Mouse (Mus musculus) neutrophil, adult 5-6 weeks (primary cell): ENCODE measurements around the gene Cpm. TPM values are rescaled to one million over a fixed set of nuclear protein-coding genes. Genes with fewer than 3 reads are reported as not detected.
"Not testable (repeated sequence)": the region's sequence is repeated elsewhere in the genome, so short reads cannot be mapped to it uniquely, and the experiment has no call there.

Experiments used
- ATAC-seq: fragments of 151-379, 151-347 bp; 2 replicates; pipeline ENCODE4 v1.8.0; 2017; ENCODE audit warnings: mild to moderate bottlenecking, moderate TSS enrichment; ENCODE audit not compliant: insufficient number of reproducible peaks, poor library complexity, low FRiP score, severe bottlenecking; ENCODE audit errors: extremely low read depth
- total RNA-seq: library from RNA; stranded (forward); fragments of 200-1000 nt; gene quantifications from 2 replicates; pipeline ENCODE4 v1.2.3, GENCODE M21; 2017

The Cpm gene
- 40.6 and 45.2 TPM in 2 replicates for total RNA-seq

- peak; percentile 33; the same call in 1 of the 2 replicates for ATAC-seq
These were observed at the start of gene Cpm for GRCm38 (mm10) chr10:117629169-117629971. Gene Cpm (plus strand): TSS chr10:117629500.

DNA sequence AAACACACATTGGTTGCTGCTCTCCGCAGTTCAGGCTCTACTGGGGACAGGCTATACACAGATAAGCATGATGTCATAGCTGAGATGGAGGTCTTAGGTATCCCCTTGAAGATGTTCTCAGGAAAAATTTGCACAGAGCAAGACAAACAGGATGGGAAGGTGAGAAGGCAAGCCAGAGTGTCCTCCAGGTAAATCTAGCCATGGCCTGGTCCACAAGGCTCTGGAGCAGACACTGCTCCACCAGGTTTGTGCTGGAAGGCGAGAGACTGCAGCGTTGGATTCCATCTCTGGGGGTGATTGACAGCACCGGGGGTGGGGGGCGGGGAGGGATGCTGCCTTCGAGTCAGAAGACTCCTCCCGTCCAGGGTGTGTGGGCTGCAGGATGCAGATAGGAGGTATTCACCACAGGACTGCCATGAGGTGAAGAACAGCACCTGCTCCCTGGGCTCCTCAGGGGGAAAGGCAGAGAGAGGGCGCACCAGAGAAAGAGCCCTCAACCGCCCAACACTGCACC lies 49.5 kb upstream of the Cpm start:
- ATAC-seq, result no peak

DNA sequence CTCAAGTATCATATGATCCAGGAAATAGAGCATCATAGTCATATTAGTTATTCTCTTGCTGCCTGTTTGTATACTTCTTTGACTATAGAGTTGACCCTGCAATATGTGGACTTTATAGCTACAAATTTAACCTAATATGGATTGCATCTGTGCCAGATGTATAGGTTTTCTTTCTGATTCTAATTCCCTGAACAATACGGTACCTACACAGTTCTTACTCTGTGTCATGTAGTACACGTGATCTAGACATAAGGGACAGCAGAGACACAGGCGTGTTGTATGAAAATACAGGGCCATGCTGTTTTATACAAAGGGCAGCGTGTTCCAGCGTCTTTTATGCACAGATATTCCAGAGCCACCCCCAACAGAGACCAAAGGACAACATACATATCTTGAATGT lies 48.9 kb upstream of the Cpm start:
- no peak for ATAC-seq

DNA sequence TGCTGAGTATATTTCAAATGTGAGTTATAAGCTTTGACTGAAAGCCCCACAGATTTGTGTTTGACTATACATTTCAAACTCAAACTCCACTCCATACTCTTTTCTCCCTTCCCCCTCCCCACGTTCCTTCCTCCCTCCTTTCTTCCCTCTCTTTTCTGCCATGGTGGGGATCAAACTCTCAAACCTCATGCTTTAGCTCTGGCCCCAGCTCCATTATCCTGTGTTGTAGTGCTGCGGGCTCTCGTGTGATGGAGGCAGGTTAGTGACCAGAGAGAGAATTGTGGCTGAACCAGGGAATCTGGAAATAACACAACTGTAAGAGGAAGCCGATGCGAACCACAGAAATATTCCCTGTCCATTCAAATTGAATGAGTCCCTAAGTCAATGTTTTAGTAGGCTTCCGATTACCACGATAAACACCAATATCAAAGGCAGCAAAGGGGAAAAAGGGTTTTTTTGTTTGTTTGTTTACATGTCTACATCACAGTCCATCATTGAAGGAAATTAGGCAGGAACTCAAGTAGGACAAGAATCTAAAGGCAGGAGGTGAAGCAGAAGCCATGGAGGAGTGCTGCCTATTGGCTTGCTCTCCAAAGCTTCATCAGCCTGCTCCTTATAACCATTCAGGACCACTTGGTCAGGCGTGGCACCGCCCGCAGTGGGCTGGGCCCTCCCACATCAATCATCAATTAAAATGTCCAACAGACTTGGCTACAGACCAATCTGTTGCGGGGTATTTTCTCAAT lies 48.1 kb upstream of the Cpm start:
- no peak for ATAC-seq

- no peak for ATAC-seq
These were observed 47.6 kb upstream of the Cpm start for GRCm38 (mm10) chr10:117581753-117582062.

GRCm38 (mm10) chr10:117583155-117584061 lies 45.9 kb upstream of the Cpm start:
- no peak for ATAC-seq

DNA sequence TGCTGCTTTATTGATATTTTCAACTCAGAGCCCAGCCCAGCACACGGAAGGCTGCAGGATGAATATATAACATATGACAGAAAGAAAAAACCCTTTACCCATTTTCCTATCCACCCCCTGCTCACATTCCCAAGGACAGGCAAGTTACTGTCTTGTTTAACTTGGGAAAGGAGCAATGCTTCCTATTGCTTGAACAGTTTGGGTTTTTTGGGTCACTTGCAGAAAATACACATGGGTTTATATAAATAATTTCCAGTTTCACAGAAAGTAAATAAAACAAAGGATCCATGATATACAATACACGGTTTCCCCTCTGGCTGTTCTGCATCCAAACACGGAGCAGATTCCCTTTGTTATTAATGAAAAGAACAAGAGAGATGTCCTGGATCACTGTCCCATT lies 45.2 kb upstream of the Cpm start:
- ATAC-seq, result no peak

- no peak for ATAC-seq
These were observed 44.5 kb upstream of the Cpm start for GRCm38 (mm10) chr10:117584566-117585515.

GRCm38 (mm10) chr10:117585600-117586299 lies 43.5 kb upstream of the Cpm start:
- no peak for ATAC-seq

DNA sequence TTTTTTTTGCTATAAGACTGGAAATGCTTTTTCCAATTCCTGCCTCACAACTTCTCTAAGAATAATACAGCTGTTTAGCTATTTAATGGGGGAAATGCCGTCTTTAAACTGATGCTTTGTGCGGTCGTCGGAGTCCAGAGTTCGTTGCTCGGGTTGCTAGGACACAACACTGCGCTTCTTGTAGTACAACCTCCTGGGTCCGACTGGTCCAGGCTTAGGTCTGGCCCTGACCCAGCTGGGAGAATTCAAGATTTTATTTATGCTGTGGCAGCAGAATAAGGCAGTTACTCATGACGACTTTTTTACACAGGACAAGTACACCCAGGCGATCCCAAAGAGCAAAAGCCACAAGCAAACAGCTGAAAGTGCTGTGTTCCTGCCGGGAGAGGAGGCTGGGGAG lies 42.4 kb upstream of the Cpm start:
- no peak for ATAC-seq

DNA sequence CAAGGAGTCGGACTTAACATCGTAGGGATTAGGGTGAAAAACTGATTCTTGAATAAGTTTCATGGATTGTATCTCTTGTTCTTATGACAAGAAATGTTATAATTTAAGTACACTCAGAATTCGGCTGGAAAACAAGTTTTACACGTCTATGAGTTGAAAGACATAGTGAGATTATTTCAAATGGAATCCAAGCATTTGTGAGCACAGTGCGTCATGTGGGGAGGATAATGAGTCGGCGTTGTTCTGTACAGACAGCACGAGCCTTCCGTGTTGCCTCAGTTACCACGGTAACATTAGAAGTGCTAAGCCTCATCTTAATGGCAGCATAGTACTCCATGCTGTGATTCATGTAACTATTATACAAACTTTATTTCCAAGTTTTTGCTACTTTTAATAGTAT lies 42.0 kb upstream of the Cpm start:
- ATAC-seq, result no peak

DNA sequence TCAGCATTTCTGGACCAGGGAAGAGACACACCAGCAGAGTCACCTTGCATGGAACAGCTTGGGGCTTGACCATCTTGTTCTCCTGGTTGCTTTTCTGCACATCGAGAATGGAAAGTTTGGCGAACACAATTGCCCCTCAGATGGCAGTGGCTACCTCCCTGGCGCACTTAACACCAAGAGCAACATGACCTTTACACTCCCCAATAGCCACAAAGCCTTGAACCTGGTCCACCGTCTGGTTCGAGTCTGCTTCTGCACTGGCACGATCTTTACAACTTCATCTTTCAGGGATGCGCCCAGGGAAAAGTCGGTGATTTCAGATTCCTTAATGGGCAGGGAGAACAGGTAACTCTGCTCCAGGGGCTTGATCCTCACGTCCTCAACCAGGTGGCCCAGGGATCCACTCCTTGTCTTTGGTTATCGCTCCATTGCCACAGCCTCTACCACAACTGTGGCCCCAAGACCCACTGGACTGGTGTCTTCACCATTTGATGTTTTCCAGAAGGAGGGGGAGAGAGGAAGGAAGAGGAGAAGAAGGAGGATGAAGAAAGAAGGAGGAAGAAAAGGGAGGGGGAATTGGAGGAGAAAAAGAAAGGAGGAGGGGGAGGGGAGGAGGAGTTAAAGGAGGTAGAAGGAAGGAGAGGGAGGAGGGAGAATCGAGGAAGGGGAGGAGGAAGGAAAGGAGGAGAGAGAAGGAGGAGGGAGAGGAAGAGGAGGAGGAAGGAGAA lies 40.7 kb upstream of the Cpm start:
- not testable (repeated sequence) for ATAC-seq

DNA sequence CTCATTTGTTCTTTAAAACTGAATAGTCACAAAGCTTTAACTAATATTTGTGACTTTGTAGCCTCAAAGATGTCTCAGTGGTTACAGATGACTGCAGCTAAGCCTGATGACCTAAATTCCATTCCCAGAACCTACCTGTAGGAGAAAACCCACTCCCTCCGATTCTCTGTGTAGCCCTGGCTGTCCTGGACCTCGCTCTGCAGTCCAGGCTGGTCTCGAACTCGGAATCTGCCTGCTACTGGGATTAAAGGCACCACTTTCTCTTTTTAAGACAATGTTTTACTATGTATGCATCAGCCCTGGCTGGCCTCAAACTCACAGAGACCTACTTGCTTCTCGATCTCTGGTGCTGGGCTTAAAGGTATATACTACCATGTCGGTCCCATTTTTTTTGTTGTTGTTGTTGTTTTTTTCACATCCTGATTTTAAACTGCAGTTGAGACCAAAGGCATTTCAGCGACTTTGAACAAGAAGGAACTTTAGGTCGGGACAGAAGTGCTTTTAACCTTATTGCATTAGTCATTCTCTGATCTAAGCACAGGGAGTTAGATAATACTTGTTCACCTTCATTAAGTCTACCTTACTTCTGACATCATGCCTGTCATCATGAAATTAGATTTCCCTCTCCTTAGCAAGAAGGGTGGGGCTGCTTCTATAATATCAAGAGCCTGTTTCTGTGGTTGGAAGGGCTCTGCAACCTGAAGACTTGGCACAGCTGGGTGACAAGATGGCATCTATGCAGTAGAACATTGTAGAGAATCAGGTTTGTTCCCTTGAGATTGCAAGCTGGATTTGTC lies 40.0 kb upstream of the Cpm start:
- no peak for ATAC-seq

DNA sequence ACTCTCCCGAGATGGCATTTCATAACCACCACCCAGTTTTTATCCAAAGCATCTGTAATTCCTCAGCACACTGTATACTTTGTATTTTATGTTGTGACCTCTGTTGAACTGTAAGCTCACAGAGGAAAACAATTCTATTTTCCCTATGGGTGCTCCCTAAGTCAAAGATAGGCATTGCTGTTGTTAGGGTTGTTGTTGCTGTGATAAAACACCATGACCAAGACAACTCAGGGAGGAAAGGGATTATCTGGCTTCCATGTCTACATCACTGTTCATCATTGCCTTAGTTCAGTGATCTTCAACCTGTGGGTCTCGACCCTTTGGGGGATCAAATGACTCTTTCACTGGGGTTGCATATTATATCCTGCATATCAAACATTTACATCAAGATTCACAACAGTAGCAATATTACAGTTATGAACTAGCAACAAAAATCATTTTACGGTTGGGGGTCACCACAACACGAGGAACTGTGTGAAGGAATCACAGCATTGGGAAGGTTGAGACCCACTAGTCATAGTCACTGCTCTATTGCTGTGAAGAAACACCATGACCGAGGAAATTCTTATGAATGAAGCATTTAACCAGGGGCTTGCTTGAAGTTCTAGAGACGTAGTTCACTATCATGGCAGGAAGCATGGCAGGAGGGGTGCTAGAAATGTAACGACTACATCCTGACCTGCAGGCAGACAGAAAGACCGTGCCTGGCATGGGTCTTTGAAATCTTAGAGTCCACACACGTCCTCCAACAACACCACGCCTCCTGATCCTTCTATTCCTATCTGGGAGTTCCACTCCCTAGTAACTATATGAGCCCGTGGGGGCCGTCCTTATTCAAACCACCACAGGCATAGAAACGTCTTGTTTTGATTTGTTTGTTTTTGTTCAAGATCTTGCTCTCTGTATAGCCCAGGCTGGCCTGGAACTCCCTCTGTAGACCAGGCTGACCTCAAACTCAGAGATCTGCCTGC lies 38.7 kb upstream of the Cpm start:
- ATAC-seq, result no peak

- ATAC-seq, result no peak
These were observed 37.5 kb upstream of the Cpm start for GRCm38 (mm10) chr10:117591766-117592165.
